Mouse (Mus musculus): Measurements from ENCODE around the gene Psmb7. TPM values are rescaled to one million over a fixed set of nuclear protein-coding genes. Genes with fewer than 3 reads are reported as not detected.
A peak's percentile ranks its signal among the peaks of the same experiment; 100 is the strongest.

Psmb7 gene
- polyA plus RNA-seq, 1 experiment from 2014 or later = 218 TPM

- no peak overlapping the region for H3K9ac ChIP-seq
- WGBS = 59% methylated on average over 19 of the region's 19 CpGs
- no peak overlapping the region for H3K27ac ChIP-seq
- no peak for ATAC-seq (ENCODE audit: insufficient read depth, low FRiP score, low read depth)
- H3K4me1 ChIP-seq = no peaks in the 10 kb centered on the region
- H3K27me3 ChIP-seq (replicated peaks) = no peaks in the 10 kb centered on the region
- H3K4me3 ChIP-seq (replicated peaks) = no peak overlapping the region
- H3K36me3 ChIP-seq = peaks cover 16% of the 10 kb centered on the region; the same call in 1 of the 2 replicates
- H3K4me2 ChIP-seq = no peak overlapping the region
- H3K9me3 ChIP-seq = no peaks in the 10 kb centered on the region
Measured at GRCm38 (mm10) chr2:38554226-38554995, 89.5 kb downstream of the Psmb7 start.

- Histone ChIP-seq H3K4me2 (no peak overlapping the region), H3K36me3 (peaks cover 16% of the 10 kb centered on the region; the same call in 1 of the 2 replicates), H3K4me3 (replicated peaks) (no peak overlapping the region), H3K27ac (no peak overlapping the region), H3K9ac (no peak overlapping the region), H3K4me1 (0 out of 2 replicates have a peak, but pooled peaks cover 2% of the 10 kb centered on the region), H3K9me3 (no peaks in the 10 kb centered on the region), H3K27me3 (replicated peaks) (no peaks in the 10 kb centered on the region)
- 88% methylated on average over 15 of the region's 15 CpGs for WGBS
- ATAC-seq (ENCODE audit: insufficient read depth, low FRiP score, low read depth) = no peak
Measured at GRCm38 (mm10) chr2:38552004-38552443, 91.9 kb downstream of the Psmb7 start.

GRCm38 (mm10) chr2:38547793-38548517 lies 95.9 kb downstream of the Psmb7 start:
- 73% methylated on average over 11 of the region's 11 CpGs for WGBS

GRCm38 (mm10) chr2:38546748-38547147 lies 97.1 kb downstream of the Psmb7 start:
- WGBS = 81% methylated on average over 5 of the region's 5 CpGs
- Histone ChIP-seq H3K4me3 (replicated peaks) (no peak overlapping the region), H3K9ac (no peak overlapping the region), H3K27me3 (replicated peaks) (no peaks in the 10 kb centered on the region), H3K36me3 (peaks cover 8% of the 10 kb centered on the region; the same call in 1 of the 2 replicates), H3K27ac (peak overlapping the region; percentile 33; the same call in 1 of the 2 replicates), H3K4me2 (no peak overlapping the region), H3K9me3 (no peaks in the 10 kb centered on the region), H3K4me1 (peaks cover 31% of the 10 kb centered on the region)
- no peak for ATAC-seq (ENCODE audit: insufficient read depth, low FRiP score, low read depth)

More at GRCm38 (mm10) chr2:38547793-38548517, 95.9 kb downstream of the Psmb7 start:
- no peak for ATAC-seq (ENCODE audit: insufficient read depth, low FRiP score, low read depth)
- peaks cover 24% of the 10 kb centered on the region for H3K4me1 ChIP-seq
- H3K27ac ChIP-seq = no peak overlapping the region
- H3K9me3 ChIP-seq = no peaks in the 10 kb centered on the region
- no peak overlapping the region for H3K4me2 ChIP-seq
- no peak overlapping the region for H3K9ac ChIP-seq
- H3K36me3 ChIP-seq = peaks cover 16% of the 10 kb centered on the region; the same call in 1 of the 2 replicates
- H3K4me3 ChIP-seq (replicated peaks) = no peak overlapping the region
- H3K27me3 ChIP-seq (replicated peaks) = no peaks in the 10 kb centered on the region

GRCm38 (mm10) chr2:38546222-38546621 lies 97.7 kb downstream of the Psmb7 start:
- H3K4me2 ChIP-seq = no peak overlapping the region
- 16% methylated on average over 6 of the region's 6 CpGs for WGBS
- no peaks in the 10 kb centered on the region for H3K9me3 ChIP-seq
- no peak overlapping the region for H3K9ac ChIP-seq
- no peak overlapping the region for H3K4me3 ChIP-seq (replicated peaks)
- H3K27ac ChIP-seq = peak overlapping the region; percentile 33; the same call in 1 of the 2 replicates
- H3K27me3 ChIP-seq (replicated peaks) = no peaks in the 10 kb centered on the region
- ATAC-seq (ENCODE audit: insufficient read depth, low FRiP score, low read depth) = peak; percentile 18; the same call in 1 of the 2 replicates
- H3K36me3 ChIP-seq = peaks cover 3% of the 10 kb centered on the region; the same call in 1 of the 2 replicates
- H3K4me1 ChIP-seq = peaks cover 33% of the 10 kb centered on the region

GRCm38 (mm10) chr2:38545706-38546105 lies 98.2 kb downstream of the Psmb7 start:
- Histone ChIP-seq H3K4me1 (peaks cover 35% of the 10 kb centered on the region), H3K9ac (no peak overlapping the region), H3K4me2 (no peak overlapping the region), H3K4me3 (replicated peaks) (no peak overlapping the region), H3K27ac (no peak overlapping the region), H3K36me3 (no peaks in the 10 kb centered on the region), H3K9me3 (no peaks in the 10 kb centered on the region), H3K27me3 (replicated peaks) (no peaks in the 10 kb centered on the region)
- no peak for ATAC-seq (ENCODE audit: insufficient read depth, low FRiP score, low read depth)

GRCm38 (mm10) chr2:38544982-38545381 lies 98.9 kb downstream of the Psmb7 start:
- Histone ChIP-seq H3K9me3 (no peaks in the 10 kb centered on the region), H3K4me1 (peaks cover 35% of the 10 kb centered on the region), H3K4me3 (replicated peaks) (no peak overlapping the region), H3K36me3 (no peaks in the 10 kb centered on the region), H3K9ac (no peak overlapping the region), H3K27ac (no peak overlapping the region), H3K27me3 (replicated peaks) (no peaks in the 10 kb centered on the region), H3K4me2 (no peak overlapping the region)
- 61% methylated on average over 6 of the region's 6 CpGs for WGBS
- ATAC-seq (ENCODE audit: insufficient read depth, low FRiP score, low read depth) = no peak

- Histone ChIP-seq H3K4me2 (no peak overlapping the region), H3K4me1 (peaks cover 35% of the 10 kb centered on the region), H3K9me3 (no peaks in the 10 kb centered on the region), H3K27me3 (replicated peaks) (no peaks in the 10 kb centered on the region), H3K9ac (no peak overlapping the region), H3K36me3 (no peaks in the 10 kb centered on the region), H3K4me3 (replicated peaks) (no peak overlapping the region), H3K27ac (no peak overlapping the region)
- ATAC-seq (ENCODE audit: insufficient read depth, low FRiP score, low read depth) = no peak
Measured at GRCm38 (mm10) chr2:38544341-38544740, 99.5 kb downstream of the Psmb7 start.

GRCm38 (mm10) chr2:38543158-38543557 lies 100.7 kb downstream of the Psmb7 start:
- no peak overlapping the region for H3K4me3 ChIP-seq (replicated peaks)
- H3K27ac ChIP-seq = no peak overlapping the region
- H3K9ac ChIP-seq = no peak overlapping the region
- H3K4me2 ChIP-seq = no peak overlapping the region
- 78% methylated on average over 2 of the region's 2 CpGs for WGBS
- no peak for ATAC-seq (ENCODE audit: insufficient read depth, low FRiP score, low read depth)
- H3K4me1 ChIP-seq = peaks cover 36% of the 10 kb centered on the region
- H3K27me3 ChIP-seq (replicated peaks) = no peaks in the 10 kb centered on the region
- no peaks in the 10 kb centered on the region for H3K36me3 ChIP-seq
- H3K9me3 ChIP-seq = no peaks in the 10 kb centered on the region

GRCm38 (mm10) chr2:38542366-38542765 lies 101.5 kb downstream of the Psmb7 start:
- Histone ChIP-seq H3K4me3 (replicated peaks) (no peak overlapping the region), H3K36me3 (no peaks in the 10 kb centered on the region), H3K4me1 (peaks cover 44% of the 10 kb centered on the region), H3K27me3 (replicated peaks) (no peaks in the 10 kb centered on the region), H3K9me3 (no peaks in the 10 kb centered on the region), H3K9ac (no peak overlapping the region), H3K27ac (no peak overlapping the region), H3K4me2 (no peak overlapping the region)
- WGBS = 9% methylated on average over 1 of the region's 1 CpGs
- no peak for ATAC-seq (ENCODE audit: insufficient read depth, low FRiP score, low read depth)

GRCm38 (mm10) chr2:38541570-38541969 lies 102.3 kb downstream of the Psmb7 start:
- H3K27me3 ChIP-seq (replicated peaks) = no peaks in the 10 kb centered on the region
- H3K27ac ChIP-seq = no peak overlapping the region
- H3K4me1 ChIP-seq = peaks cover 43% of the 10 kb centered on the region
- H3K9ac ChIP-seq = no peak overlapping the region
- H3K4me2 ChIP-seq = no peak overlapping the region
- no peak overlapping the region for H3K4me3 ChIP-seq (replicated peaks)
- H3K36me3 ChIP-seq = no peaks in the 10 kb centered on the region
- H3K9me3 ChIP-seq = no peaks in the 10 kb centered on the region
- WGBS = 85% methylated on average over 1 of the region's 1 CpGs
- ATAC-seq (ENCODE audit: insufficient read depth, low FRiP score, low read depth) = no peak

GRCm38 (mm10) chr2:38541101-38541500 lies 102.8 kb downstream of the Psmb7 start:
- 86% methylated on average over 3 of the region's 3 CpGs for WGBS
- peaks cover 43% of the 10 kb centered on the region for H3K4me1 ChIP-seq

More at GRCm38 (mm10) chr2:38541101-38541500, 102.8 kb downstream of the Psmb7 start:
- Histone ChIP-seq H3K4me2 (no peak overlapping the region), H3K36me3 (no peaks in the 10 kb centered on the region), H3K9ac (no peak overlapping the region), H3K27me3 (replicated peaks) (no peaks in the 10 kb centered on the region), H3K4me3 (replicated peaks) (no peak overlapping the region), H3K27ac (no peak overlapping the region), H3K9me3 (no peaks in the 10 kb centered on the region)
- ATAC-seq (ENCODE audit: insufficient read depth, low FRiP score, low read depth) = no peak
